Mouse (Mus musculus): ENCODE results near the gene Adcy6.
A peak's percentile ranks its signal among the peaks of the same experiment; 100 is the strongest.

Adcy6 gene

DNA sequence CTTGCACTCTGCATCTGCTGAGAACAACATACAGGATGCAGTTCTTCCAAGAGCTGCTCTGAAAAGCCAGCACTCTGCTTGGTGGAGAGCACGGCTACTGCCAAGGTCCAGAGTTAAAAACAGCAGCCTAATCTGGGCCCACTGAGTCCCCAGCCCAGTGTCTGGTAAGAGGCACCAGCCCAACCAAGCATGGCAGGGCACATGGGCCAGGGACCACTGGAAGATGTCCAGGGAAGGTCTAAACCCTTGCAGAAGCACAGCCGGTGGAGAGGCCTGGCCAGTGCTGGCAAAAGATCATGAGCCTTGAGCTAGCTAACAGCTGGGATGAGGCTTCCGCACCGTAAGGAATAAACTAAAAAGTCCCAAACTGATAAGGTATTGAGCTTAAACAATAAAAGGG, 54.0 kb downstream of the Adcy6 start:
- no peak for DNase-seq

DNA sequence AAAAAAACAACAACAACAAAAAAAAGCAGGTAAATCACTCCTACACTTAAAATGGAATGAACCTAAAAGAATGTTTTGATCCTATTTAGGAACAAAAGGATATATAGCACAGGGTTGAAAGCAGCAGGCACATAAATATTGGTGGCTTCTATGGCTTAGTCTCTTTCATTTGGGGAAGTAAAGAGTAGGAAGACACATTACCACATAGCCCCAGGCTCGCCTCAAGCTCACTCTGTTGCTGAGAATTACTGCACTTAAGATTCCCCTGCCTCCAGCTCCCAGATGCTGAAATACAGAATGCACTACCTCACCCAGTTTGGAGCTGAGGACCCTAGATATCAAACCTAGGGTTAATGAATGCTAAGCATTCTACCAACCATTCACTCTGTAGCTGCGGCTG, 57.1 kb downstream of the Adcy6 start:
- no peak for DNase-seq

DNA sequence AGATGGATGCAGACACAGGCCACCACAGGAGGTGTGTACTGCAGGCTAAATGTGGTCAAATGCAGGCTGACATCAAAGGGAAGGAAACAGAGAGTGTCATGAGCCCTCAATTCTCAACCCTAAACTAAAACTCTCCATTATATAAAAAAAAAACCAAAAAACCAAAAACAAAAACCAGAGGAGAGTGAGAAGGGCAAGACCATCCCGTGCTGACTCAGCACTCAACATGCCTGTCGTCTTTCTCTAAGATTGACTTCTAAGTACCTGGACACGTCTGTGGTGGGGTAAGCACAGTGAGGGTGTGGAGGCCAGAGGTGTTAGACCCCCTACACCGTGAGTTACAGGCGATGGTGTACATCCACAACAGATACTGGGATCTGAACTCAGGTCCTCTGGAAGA, 63.0 kb downstream of the Adcy6 start:
- DNase-seq, result no peak

- no peak for DNase-seq
Measured at GRCm38 (mm10) chr15:98545151-98545550, 64.7 kb downstream of the Adcy6 start.

- DNase-seq, result no peak
Measured at GRCm38 (mm10) chr15:98543341-98543740, 66.5 kb downstream of the Adcy6 start.

DNA sequence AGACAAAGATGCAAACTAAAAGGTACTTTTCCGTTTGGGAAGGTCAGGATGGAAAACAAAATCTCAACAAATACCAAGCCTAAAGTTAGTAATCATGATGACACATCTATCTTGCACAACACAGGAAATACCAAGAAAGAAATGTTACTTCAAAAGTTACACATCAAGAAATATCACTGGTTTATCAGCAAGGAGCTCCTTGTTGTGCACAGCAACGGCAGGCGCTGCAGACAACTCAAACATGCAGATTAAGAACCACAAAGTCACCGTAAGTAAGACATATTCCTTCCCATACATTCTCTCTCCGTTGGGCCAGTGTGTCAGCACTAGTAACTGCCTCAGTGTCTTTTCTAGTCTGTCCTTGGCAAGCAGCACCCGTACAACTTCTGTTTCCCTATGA, 68.8 kb downstream of the Adcy6 start:
- peak; percentile 25 for DNase-seq
